Mouse (Mus musculus): ENCODE measurements at regions not wholly inside any gene's neighbourhood (a gene's known extent, or its start where the extent isn't known, plus 50 kb on each side); places are given as distances from the start of the nearest gene placed in this dataset.

DNA sequence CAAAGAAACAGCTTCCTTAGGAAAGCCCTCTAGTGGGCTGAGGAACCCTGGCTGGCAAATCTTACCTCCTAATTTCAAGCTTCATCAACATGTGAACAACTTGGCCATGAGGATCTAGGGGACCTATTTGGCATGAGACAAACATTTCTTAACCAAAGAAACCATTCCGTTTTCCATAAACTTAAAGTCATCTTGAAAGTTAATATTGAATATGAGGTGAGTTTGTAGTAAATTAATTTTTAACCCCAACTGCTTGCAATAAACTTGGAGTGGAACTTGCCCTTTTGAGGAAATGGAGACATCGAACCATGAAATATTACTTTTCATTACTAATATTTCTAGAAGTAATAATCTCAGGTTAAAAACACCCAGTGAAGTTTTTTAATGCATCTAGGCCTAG is 229.7 kb downstream of the Cdh26 start:
- no peak for DNase-seq (ENCODE audit: low spot score in 2 of 2)

DNA sequence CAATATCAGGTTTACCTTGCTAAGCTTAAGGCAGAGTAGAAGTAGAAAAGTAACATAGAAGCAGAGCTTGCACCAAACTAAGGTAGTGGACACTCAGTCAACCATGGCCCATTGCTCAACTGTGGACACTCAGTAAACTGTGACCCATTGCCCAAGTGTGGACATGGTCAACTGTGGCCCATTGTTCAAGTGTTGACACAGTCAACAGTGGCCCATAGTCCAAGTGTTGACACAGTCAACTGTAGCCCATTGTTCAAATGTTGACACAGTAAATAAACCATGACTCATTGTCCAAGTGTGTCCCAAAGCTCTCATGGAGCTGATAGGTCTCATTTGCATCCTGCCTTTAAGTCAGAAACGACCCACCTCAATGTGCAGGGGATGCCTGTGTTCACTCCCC is 232.1 kb downstream of the Cdh26 start:
- no peak for DNase-seq (ENCODE audit: low spot score in 2 of 2)

DNA sequence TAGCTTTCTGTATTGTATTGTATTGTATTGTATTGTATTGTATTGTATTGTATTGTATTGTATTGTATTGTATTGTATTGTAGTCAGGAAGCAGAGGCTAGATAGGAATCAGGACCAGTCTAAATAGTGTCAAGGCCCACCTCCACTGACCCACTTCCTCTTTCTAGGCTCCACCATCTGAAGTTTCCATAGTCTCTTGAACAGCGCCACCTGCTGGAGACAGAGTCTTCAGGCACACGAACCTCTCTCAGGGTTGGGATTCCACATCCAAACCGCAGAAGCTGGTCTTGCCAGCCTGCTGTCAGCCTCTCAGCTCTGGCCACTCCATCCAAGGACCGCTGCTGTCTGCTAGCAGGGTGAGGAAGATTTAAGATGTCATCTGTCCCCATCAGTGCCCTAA is 234.6 kb downstream of the Cdh26 start:
- peak; percentile 43 to 82 for DNase-seq (ENCODE audit: low spot score in 2 of 2)

DNA sequence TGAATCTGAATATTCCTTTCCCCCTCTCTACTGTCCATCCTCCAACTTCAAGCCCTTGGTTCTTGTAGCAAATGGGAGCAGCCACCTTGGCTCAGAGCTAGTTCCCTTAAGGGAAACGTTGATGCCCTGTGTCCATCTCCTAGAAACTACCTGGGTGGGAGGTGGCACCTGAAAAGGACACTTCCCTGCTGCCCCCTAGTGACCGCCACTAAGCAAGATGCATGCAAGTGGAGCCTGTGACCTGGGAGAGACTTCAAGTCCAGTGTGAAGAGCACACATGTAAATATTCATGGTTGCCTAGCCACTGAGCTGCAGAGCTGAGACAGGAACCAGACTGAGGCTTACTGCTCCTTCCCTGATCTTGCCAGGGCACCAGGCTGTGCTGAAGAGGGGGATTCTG is 238.1 kb downstream of the Cdh26 start:
- no peak for DNase-seq (ENCODE audit: low spot score in 2 of 2)

DNA sequence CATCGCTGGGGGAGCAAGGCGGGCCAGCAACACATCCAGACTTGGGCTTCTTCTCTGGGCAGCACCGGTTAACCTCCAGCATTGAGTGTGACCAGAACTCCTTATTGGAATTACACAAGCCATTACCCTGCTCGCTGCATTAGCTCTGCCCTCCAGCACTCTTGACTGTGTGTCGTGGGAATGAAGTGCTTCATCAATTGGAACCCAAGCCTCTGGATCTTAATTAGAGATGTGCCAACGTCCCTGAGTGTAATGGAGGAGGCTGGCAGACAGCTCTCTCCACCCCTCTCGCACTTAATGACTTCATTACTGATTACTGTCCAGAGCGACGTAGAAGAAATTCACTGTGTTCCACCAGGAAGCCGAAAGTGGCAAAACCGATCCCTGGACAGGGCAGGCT is 240.6 kb downstream of the Cdh26 start:
- no peak for DNase-seq (ENCODE audit: low spot score in 2 of 2)

DNA sequence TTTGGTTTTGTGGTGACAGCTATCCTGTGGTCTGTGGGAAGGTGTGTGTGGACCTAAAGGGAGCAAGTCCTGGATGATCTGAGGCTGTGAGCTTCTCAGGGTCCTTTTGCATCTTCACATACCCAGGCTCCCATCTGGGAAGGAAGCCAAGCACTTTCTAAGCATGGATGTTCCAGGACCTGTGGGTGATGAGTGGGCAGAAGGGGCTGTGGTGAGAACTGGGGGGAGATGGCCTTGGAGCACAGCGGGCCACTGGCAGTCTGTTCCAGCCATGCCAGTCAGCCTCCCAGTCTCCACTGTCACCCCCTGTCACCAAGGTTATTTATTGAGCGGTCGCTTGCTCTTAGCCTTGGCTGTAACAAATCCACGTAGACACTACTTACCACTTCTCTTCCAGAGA is 243.3 kb downstream of the Cdh26 start:
- no peak for DNase-seq (ENCODE audit: low spot score in 2 of 2)

DNA sequence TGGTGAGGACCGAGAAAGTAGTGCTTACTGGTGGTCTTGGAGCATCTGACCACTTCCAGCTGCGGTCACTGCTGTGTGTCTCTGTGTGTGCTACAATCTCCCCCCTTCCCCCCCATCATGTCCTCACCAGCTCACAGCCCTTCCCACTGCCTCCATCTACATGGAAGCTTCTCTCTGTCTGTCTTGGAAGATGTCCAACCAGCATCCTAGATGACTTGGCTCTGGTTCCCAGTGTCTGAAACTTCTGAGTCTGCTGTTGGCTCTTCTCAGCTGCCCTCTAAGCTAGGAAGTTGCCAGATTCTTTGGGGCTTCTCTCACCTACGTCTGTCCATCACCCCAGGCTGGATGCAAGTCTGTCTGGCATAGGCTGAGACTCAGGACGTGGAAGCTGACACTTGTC is 244.3 kb downstream of the Cdh26 start:
- no peak for DNase-seq (ENCODE audit: low spot score in 2 of 2)

DNA sequence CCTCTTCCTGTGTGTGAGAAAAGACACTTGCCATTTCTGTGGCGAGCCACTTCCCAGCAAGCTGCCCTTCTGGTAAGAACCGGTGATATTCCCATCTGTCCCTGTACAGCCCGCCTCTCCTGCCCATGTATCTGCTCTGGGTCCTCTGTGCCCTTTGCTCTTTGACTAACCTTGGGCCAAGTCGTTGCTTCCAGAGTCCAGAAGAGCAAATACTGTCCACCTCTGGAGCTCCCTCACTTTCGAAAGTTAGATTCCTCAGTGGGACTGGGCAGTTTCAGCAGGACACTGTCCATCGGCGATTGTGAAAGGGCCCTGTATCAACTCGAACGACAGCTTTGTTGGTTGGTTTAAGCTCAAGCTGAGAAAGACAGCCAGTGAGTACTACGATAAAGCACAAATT is 246.6 kb downstream of the Cdh26 start:
- DNase-seq (ENCODE audit: low spot score in 2 of 2) = no peak

DNA sequence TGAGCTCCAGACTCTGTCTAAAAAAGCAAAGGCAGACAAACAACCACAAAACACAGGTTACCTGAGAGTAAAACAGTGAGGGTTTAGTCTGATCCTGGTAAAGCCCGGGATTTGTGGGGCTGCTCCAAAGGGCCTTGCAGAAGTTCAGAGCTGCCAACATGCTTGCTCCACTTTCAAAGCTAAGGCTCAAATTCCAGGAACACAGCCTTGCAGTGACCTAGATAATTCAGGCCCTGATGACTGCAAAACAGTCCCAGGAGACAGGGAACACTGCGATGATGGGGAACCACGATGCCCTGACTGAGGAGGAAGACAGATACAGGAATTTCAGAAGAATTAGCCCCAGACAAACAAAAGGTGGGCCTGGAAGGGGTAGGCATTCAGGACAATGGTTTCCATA is 250.0 kb downstream of the Cdh26 start:
- no peak for DNase-seq (ENCODE audit: low spot score in 2 of 2)

DNA sequence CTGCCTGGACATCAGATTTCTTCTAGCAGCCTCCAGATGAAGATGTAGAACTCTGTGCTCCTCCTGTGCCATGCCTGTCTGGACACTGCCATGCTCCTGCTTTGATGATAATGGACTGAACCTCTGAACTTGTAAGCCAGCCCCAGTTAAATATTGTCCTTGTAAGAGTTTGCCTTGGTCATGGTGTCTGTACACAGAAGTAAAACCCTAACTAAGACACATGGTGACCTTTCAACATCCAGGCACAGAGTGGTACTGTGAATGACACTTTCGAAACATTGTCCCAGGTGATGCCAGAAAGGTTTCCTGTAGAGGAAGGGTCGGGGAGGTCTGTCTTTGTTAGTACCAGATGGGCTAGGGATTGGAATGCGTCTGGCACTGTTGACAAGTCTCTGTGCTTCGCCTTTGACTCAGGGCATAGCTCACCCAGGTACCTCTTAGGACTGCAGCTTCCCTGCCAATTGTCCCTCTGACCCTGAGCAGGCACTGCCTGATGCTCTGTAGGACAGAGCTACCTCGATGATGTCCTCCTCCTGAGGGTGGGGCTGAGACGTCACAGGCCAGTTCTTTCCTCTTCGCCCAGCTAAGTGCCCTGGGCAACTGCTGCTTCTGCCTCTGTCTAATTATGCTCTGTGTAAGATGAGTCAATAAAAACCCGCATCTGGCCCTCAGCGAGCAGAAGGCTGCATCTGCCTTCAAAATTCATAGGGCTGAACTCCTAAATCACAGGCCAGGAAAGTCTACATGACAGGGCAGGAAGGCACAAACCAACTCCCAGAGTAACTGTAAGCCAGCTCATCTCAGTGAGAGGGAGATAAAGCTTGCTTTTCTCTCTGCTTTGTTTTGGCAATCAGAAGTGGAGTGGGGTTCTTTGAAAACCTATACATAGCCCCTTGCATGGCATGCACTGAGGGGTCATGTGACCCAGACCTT is 254.0 kb downstream of the Cdh26 start:
- DNase-seq (ENCODE audit: low spot score in 2 of 2) = no peak

DNA sequence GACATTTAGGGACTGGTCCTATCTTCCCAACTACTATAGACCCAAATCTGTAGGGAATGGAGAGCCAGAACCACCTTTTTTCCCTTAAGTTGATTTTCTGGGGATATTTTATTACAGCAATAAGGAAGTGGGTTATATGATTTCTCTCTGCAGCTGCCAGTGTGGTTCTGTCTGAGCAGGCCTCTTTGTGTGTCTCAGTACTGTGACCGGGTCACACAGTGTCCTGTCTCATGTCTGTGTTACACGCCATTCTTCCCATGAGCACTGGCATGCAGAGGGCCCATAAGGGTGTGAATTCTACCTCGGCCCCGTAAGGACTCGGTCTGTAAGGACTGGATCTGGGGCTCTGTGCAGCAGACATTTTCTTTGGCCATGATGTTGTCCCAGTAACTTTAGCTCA is 254.9 kb downstream of the Cdh26 start:
- no peak for DNase-seq (ENCODE audit: low spot score in 2 of 2)

DNA sequence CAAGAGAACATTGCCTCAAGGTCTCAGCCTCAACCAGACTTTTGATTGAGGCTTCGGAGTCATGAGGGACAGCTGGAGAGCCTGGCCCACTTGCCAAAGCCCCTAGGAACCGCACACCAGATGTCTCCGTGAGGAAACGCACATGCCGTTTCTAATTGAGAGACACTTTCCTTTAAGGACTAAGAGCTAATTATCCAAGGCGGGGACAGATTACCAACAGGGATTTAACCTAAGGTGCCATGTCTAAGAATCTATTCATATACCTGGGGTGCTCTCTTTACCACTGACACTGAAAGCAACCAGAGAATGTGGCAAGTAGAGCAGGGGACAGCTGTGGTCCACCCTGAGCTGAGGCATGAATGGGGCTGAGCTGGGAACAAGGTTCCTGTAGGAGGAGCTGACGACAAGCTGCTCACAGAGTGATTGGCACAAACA is 255.9 kb downstream of the Cdh26 start:
- DNase-seq (ENCODE audit: low spot score in 2 of 2) = no peak

DNA sequence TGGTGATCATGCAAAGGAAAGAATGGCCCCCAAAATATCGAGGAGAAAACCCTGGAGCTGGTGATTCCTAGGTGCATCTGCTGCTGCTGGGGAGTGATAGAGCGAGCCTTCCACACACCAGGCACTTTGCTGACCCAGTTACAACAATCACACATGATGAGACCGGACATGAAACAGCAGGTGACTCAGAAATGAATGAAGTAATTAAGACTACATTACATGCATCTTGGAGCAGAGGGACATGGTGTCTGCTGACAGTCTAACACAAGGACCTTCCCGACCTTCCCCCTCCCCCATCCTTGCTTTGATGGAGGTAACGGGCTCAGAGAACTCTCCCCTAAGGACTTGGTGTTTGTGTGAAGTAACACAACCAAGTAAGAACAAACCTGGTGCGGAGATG is 258.3 kb downstream of the Cdh26 start:
- DNase-seq (ENCODE audit: low spot score in 2 of 2) = no peak

DNA sequence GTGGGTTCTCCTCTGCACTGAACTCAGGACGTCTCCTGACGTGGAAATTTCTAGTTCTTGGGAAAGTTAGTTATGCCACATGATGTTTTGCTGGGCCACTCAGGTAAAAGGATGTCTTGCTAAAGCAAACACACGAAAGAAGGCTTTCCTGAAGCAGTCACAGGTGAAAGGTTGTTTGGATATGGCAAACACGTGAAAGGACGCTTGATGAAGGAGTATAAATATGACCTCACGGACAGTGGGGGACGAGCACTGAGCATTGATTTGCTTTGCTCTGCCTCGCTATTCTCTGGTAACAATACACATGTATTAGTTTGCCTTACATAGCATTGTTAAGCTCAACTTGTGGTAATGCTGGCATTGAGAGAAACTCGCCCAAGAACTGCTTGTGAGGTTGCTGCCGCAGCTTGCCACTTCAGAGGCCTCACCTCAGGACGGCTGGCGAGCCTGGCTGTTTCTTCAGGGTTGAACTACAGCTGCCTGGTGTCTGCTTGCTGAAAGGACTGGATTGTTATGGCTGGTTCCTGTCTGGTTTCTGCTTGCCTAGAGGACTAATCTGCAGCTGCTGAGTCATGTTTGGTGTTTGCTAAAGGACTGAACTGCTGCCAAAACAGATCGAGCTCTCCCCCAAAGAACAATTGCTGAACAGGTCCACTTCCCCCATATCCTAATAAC is 261.0 kb downstream of the Cdh26 start:
- DNase-seq (ENCODE audit: low spot score in 2 of 2) = no peak

DNA sequence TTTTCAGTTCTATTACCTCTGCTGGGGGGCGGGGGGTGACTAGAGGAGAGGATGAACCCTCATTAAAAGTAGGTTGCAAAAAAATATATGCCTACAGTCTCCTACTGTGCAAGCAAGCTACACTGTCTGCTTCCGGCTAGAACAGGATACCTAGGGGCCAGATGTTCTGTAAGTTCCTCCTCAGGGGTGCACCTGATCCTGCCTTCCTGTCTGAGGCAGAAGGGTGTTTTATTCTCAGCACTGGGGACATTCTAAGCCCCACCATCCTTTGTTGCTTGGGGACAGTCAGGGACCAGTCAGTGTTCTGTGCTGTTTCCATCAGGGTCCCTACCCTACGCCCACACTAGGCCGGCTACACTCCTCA is 261.5 kb downstream of the Cdh26 start:
- DNase-seq (ENCODE audit: low spot score in 2 of 2) = no peak

DNA sequence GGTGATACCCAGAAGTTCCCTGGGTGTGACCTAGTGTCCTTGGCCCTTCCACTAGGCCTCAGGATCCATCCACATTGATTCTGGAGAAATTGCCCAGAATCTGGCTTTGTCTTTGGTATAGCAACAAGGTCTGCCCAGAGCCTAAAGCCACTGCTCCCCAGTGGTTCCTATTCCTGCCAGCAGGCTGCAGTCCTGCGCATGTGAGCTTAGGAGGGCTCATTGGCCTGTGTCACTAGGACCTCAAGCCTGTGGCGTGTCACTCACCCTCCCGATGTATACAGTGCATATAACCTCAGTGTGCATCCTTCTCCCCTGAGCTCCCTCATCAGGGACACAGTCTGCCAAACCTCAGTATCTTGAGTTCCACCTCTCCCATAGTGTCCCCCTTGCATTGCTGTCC is 261.9 kb downstream of the Cdh26 start:
- DNase-seq (ENCODE audit: low spot score in 2 of 2) = no peak

DNA sequence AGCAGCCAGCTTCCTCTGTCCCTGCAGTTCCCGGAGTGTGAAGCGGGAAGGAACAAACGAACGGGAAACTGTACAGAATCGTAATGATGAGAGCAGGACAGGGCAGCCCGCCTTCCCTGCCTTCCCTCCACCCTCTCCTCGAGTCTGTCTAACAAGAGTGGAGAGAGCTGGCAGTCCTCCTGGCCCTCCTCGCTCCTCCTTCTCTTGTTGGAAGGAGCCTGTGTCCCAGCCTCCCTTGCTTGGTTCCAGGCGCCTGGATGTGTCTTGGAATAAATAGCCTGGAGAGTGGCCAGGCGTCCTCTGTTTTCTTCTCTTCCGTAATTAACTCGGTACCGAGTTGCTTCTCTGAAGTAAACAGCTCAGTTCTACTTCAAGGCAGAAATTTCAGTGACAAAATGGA is 268.3 kb downstream of the Cdh26 start:
- DNase-seq (ENCODE audit: low spot score in 2 of 2) = no peak

DNA sequence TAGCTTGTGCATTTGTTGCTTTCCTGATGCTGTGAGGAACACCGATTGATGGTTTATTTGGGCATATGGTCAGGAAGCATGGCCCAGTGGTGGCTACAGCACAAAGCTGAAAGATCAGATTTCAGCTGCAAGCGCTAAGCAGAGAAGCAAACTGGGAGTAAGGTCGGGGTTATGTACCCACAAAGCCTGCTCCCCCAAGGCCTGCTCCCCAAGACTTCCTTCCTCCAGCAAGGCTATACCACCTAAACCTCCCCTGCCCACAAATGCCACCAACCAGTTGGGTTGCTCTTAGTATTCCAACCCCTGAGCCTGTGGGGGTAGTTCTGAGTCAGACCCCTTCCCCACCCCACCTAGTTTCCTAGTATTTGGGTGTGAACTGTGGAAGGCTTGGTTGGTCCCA is 270.5 kb downstream of the Cdh26 start:
- DNase-seq (ENCODE audit: low spot score in 2 of 2) = no peak

DNA sequence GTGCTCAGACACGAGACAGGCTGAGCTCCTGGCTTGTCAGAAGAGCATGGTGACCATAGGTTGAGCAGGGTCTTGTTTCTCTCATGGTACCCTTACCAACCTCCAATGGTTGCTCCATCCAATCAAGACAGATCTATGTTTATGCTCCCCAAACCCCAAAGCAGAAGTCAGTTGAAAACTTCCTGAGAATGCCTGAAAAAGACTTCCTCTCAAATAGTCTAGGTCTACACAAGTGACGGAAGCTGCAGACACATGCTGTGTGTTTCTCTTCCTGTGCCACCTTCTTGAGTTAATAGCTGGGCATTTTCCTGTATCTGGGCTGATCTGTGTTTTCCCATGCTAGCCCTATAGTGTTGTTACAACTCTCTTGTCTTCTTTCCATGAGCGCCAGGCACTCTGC is 274.2 kb downstream of the Cdh26 start:
- no peak for DNase-seq (ENCODE audit: low spot score in 2 of 2)

DNA sequence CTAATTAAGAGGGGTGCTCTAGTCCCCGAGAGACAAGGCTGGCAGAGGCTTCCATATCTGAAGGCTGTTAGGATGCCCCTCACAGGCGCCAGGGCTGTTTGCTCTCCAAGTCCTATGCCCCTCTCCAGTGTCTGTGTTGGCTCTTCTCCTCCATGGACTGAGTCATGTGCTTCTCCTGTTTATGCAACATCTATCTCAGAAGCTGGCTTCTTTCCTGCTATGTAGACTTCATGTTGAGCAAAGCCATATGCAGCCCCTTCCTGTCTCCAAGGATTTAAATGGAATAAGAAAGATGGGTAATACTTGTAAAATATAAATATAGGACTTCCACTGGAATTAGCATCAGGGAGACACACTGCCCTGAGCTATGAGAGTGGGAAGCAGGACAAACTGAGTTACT is 278.3 kb downstream of the Cdh26 start:
- DNase-seq (ENCODE audit: low spot score in 2 of 2) = no peak

DNA sequence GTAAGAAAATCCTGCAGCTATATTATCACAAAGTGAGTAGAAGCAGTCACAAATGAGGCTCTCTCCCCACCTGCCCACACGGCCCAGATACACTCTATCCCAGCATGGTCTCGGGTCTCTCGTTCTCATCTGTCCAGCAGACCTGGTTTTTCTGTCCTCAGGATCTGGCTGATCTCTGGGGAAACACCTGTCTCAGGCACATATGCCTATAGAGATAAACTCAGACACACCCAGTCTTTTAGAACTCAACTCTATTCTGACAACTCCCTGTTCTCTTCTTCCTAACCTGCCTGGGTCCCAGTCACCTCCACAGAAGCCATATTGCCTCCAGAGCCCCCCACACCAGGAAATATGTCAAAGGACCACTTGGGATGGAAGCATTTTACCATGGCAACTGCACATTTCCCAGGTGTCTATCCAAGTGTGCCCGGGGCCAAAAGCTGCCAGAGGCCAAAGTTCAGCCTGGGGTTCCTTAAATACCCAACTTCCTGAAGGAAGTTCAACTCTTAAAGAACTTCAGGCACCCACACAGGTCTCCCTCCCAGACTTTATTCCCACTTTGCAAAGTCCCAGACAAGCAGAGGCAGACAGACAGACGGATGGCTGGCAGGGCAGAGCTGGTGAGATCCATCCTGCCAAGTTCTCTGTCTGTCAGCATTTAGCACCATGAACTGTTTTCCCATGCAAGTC is 279.0 kb downstream of the Cdh26 start:
- DNase-seq (ENCODE audit: low spot score in 2 of 2) = no peak

DNA sequence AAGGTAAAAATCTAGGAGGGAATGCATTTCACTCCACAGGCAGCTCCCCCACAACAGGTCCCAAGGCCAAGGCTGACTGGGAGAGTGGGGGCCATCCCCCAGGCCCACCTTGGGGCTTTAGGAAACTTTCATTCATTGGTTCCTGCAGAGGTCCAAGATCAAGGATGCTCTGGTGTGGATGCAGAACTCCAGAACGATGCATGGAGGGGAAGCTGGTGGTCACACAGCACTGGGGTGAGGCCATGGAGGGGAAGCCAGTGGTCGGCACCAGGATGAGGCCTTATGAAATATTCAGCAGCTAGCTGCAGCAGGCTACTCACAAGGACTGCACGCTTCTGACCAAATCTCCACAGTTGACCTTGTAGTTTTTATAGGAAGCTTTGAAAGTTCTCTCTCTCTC is 279.7 kb downstream of the Cdh26 start:
- DNase-seq (ENCODE audit: low spot score in 2 of 2) = no peak

DNA sequence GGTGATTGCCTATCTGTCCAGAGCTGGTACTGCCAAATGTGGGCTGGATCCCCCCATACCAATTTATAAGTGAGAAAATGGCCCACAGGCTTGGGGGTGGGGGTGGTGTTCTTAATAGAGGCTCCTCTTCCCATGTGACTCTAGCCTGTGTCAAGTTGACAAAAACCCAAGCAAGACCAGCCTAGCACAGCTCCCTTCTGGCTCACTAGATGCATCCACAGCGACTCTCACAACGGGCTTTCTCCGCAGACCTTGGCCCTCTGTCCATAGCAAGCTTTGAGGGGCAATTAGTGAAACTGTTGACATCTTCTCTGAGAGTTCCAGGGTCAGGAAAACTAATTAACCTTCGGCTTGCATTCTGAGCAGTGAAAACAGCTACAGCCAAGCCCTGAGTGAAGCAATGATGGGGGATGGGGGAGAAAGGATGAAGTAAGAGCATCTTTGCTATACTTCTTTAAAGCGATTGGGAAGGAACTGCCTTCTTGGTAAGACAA is 281.3 kb downstream of the Cdh26 start:
- DNase-seq (ENCODE audit: low spot score in 2 of 2) = no peak
